8 mouse cellular contexts compared by ENCODE assay signal in genomic region chr11:3100066-3100645, GRCm38 (mm10).
DNase-seq lines count a peak whose midpoint lies in the region; ATAC-seq and TF ChIP-seq lines count a peak whose summit lies in the region.
"Not testable (repeated sequence)": the region's sequence is repeated elsewhere in the genome, so short reads cannot be mapped to it uniquely, and the experiment has no call there.

No protein-coding gene starts in this region.

- H3K4me1 ChIP-seq in ES-Bruce4 (ENCODE audit: control insufficient read depth, insufficient read depth, low read length); heart, postnatal 0 days (ENCODE audit: control insufficient read depth, insufficient read depth); kidney, embryonic 15.5 days; liver, embryonic 15.5 days (replicated peaks): not testable (repeated sequence)

- H3K27me3 ChIP-seq in ES-Bruce4 (ENCODE audit: control insufficient read depth, insufficient read depth, low read length, poor library complexity, severe bottlenecking), result peaks cover 16% of the 10 kb centered on the region
- H3K27me3 ChIP-seq in heart, postnatal 0 days (ENCODE audit: control insufficient read depth, insufficient read depth, low read length); kidney, embryonic 15.5 days; liver, embryonic 15.5 days: not testable (repeated sequence)

- peak; percentile 80; the same call in 1 of the 2 replicates for ATAC-seq in cerebellum, adult (ENCODE audit: insufficient number of reproducible peaks, low FRiP score, low TSS enrichment)
- ATAC-seq in erythroid progenitor cell, adult 5-6 weeks (replicated peaks; ENCODE audit: low FRiP score, poor library complexity, severe bottlenecking), result peak; percentile 73
- peak; percentile 33; the same call in 1 of the 2 replicates for ATAC-seq in heart, postnatal 0 days (ENCODE audit: insufficient read depth, low read depth)
- peak; percentile 56; the same call in 1 of the 2 replicates for ATAC-seq in kidney, embryonic 15.5 days (replicated peaks; ENCODE audit: low FRiP score)
- peak; percentile 31; the same call in 1 of the 2 replicates for ATAC-seq in liver, embryonic 15.5 days (ENCODE audit: insufficient read depth)

- H3K9ac ChIP-seq in ES-Bruce4 (ENCODE audit: low read depth, poor library complexity, severe bottlenecking); heart, postnatal 0 days (replicated peaks; ENCODE audit: low read depth, low read length); kidney, embryonic 15.5 days; liver, embryonic 15.5 days: not testable (repeated sequence)

- not testable (repeated sequence) for H3K4me2 ChIP-seq in heart, postnatal 0 days (ENCODE audit: low read depth, low read length); kidney, embryonic 15.5 days; liver, embryonic 15.5 days

- peaks cover 32% of the 10 kb centered on the region for H3K9me3 ChIP-seq in ES-Bruce4 (replicated peaks; ENCODE audit: control insufficient read depth, insufficient read depth, low read length, poor library complexity, severe bottlenecking)
- H3K9me3 ChIP-seq in heart, postnatal 0 days (replicated peaks; ENCODE audit: control insufficient read depth, low read length), result peaks cover 42% of the 10 kb centered on the region
- peaks cover 41% of the 10 kb centered on the region for H3K9me3 ChIP-seq in kidney, embryonic 15.5 days (replicated peaks)
- H3K9me3 ChIP-seq in liver, embryonic 15.5 days (replicated peaks), result peaks cover 24% of the 10 kb centered on the region

- TF ChIP-seq EP300 in ES-Bruce4 (IDR thresholded peaks at IDR 0.05; ENCODE audit: insufficient read depth, low read depth, low read length), result peak; percentile 34; the same call in 1 of the 2 replicates
- not testable (repeated sequence) for TF ChIP-seq EP300 in heart, postnatal 0 days (IDR thresholded peaks at IDR 0.05; ENCODE audit: low read depth)

- 0 out of 2 replicates have a peak overlapping the region, but pooled peaks have one; percentile 1 for H3K27ac ChIP-seq in ES-Bruce4 (ENCODE audit: insufficient read depth, low read length)
- H3K27ac ChIP-seq in heart, postnatal 0 days (ENCODE audit: low read depth); kidney, embryonic 15.5 days; liver, embryonic 15.5 days (replicated peaks): not testable (repeated sequence)

- not testable (repeated sequence) for DNase-seq in heart, postnatal 0 days (ENCODE audit: low spot score)
- DNase-seq in neural tube, embryonic 10.5 days (ENCODE audit: extremely low spot score, low spot score), result peak; percentile 27
- peak; percentile 37 for DNase-seq in thymus, postnatal 0 days (ENCODE audit: low spot score)

- not testable (repeated sequence) for TF ChIP-seq POLR2A in ES-Bruce4 (IDR thresholded peaks at IDR 0.05; ENCODE audit: insufficient read depth, low read length)

- 73% methylated on average over 12 of the region's 12 CpGs for WGBS in heart, postnatal 0 days
- 74% methylated on average over 12 of the region's 12 CpGs for WGBS in kidney, embryonic 15.5 days
- WGBS in liver, embryonic 15.5 days (ENCODE audit: insufficient replicate concordance), result 59% methylated on average over 12 of the region's 12 CpGs

- not testable (repeated sequence) for H3K36me3 ChIP-seq in ES-Bruce4 (ENCODE audit: control insufficient read depth, insufficient read depth, low read length, poor library complexity, severe bottlenecking); heart, postnatal 0 days (replicated peaks; ENCODE audit: control insufficient read depth, insufficient read depth, low read length); kidney, embryonic 15.5 days; liver, embryonic 15.5 days (replicated peaks)

- H3K4me3 ChIP-seq in ES-Bruce4 (ENCODE audit: low read depth, low read length); heart, postnatal 0 days (ENCODE audit: low read depth, low read length); kidney, embryonic 15.5 days (replicated peaks); liver, embryonic 15.5 days (replicated peaks): not testable (repeated sequence)

- not testable (repeated sequence) for TF ChIP-seq CTCF in ES-Bruce4 (IDR thresholded peaks at IDR 0.05; ENCODE audit: low read depth, low read length); heart, postnatal 0 days (IDR thresholded peaks at IDR 0.05; ENCODE audit: low read depth)
